ENCODE assay signal across 22 mouse cellular contexts in the genomic region with DNA sequence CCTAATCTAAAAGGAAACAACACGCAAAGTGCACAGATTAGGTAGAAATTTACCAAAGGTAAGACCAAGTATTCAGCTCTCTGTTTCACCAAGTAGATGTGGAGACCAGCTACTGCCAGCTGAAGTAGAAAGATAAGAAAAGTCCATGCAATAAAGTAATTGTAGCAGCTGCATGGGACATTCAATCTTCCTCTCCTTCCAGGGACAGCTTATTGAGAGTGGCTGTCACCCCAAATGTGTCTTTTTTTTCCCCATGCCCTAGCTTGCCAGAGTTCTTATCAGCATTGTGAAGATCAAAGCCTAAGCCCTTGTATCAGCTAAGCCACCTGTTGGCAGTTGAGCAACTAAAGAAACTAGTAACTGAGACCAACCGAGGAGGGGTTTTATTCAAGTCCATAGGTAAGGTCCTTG.
A peak's percentile ranks its signal among the peaks of the same experiment; 100 is the strongest.
DNase-seq lines count a peak whose midpoint lies in the region; ATAC-seq and TF ChIP-seq lines count a peak whose summit lies in the region.
"Had no signal": no experiment of that assay in that cellular context is flagged by ENCODE, and none has a peak within 500 bp of the region (broad histone marks: within the 10 kb centered on the region; RNA-seq: fewer than 3 reads in every experiment).

No protein-coding gene starts in this region.

- 41% methylated on average over 2 of the region's 2 CpGs for WGBS in intestine, embryonic 16.5 days
- 6% methylated on average over 2 of the region's 2 CpGs for WGBS in liver, embryonic 14.5 days (ENCODE audit: insufficient replicate concordance)
- WGBS in stomach, embryonic 15.5 days = 34% methylated on average over 2 of the region's 2 CpGs
- 70% methylated on average over 2 of the region's 2 CpGs for WGBS in forebrain, postnatal 0 days

- peak; percentile 76 for TF ChIP-seq EP300 in liver, embryonic 14.5 days (IDR thresholded peaks at IDR 0.05; ENCODE audit: low read depth)

- peak; percentile 96 for ATAC-seq in intestine, embryonic 16.5 days
- ATAC-seq in liver, embryonic 14.5 days (ENCODE audit: insufficient read depth) = peak; percentile 83
- peak; percentile 63 for ATAC-seq in stomach, embryonic 15.5 days (ENCODE audit: insufficient read depth, low FRiP score, low read depth)
- no peak for ATAC-seq in forebrain, postnatal 0 days

- H3K36me3 ChIP-seq in intestine, embryonic 16.5 days (ENCODE audit: control insufficient read depth, insufficient read depth, low read length) = no peaks in the 10 kb centered on the region
- no peaks in the 10 kb centered on the region for H3K36me3 ChIP-seq in liver, embryonic 14.5 days (replicated peaks; ENCODE audit: control insufficient read depth, insufficient read depth, low read depth)
- H3K36me3 ChIP-seq in stomach, embryonic 15.5 days = no peaks in the 10 kb centered on the region
- H3K36me3 ChIP-seq in forebrain, postnatal 0 days (ENCODE audit: insufficient read depth) = no peaks in the 10 kb centered on the region
- H3K36me3 ChIP-seq: forebrain, embryonic 12.5 days; limb, embryonic 13.5 days; lung, embryonic 15.5 days; midbrain, embryonic 12.5 days; neural tube, embryonic 12.5 days had no signal

- H3K4me3 ChIP-seq in intestine, embryonic 16.5 days (ENCODE audit: low read length) = no peak overlapping the region
- H3K4me3 ChIP-seq in liver, embryonic 14.5 days (ENCODE audit: insufficient read depth in 1 of 2, low read depth in 2 of 2, low read length in 2 of 2) = no peak overlapping the region
- H3K4me3 ChIP-seq in stomach, embryonic 15.5 days (replicated peaks) = no peak overlapping the region
- H3K4me3 ChIP-seq in forebrain, postnatal 0 days (ENCODE audit: low read depth, low read length) = no peak overlapping the region
- H3K4me3 ChIP-seq: forebrain, embryonic 12.5 days; limb, embryonic 13.5 days; lung, embryonic 15.5 days; midbrain, embryonic 12.5 days; neural tube, embryonic 12.5 days had no signal

- no peaks in the 10 kb centered on the region for H3K27me3 ChIP-seq in intestine, embryonic 16.5 days (replicated peaks; ENCODE audit: control insufficient read depth, insufficient read depth, low read length)
- no peaks in the 10 kb centered on the region for H3K27me3 ChIP-seq in liver, embryonic 14.5 days (ENCODE audit: control insufficient read depth, insufficient read depth, low read length)
- no peaks in the 10 kb centered on the region for H3K27me3 ChIP-seq in stomach, embryonic 15.5 days (replicated peaks)
- H3K27me3 ChIP-seq in forebrain, postnatal 0 days (ENCODE audit: insufficient read depth, low read length) = no peaks in the 10 kb centered on the region
- H3K27me3 ChIP-seq: CH12.LX; forebrain, embryonic 12.5 days; limb, embryonic 13.5 days; lung, embryonic 15.5 days; midbrain, embryonic 12.5 days; neural tube, embryonic 12.5 days had no signal

- no peaks in the 10 kb centered on the region for H3K4me1 ChIP-seq in intestine, embryonic 16.5 days (ENCODE audit: control insufficient read depth, insufficient read depth, low read length)
- H3K4me1 ChIP-seq in liver, embryonic 14.5 days (replicated peaks; ENCODE audit: control insufficient read depth in 2 of 2, insufficient read depth in 2 of 2, low read length in 1 of 2) = peaks cover 0 to 14% of the 10 kb centered on the region in 2 experiments; a peak in 3 of 4 replicates
- no peaks in the 10 kb centered on the region for H3K4me1 ChIP-seq in stomach, embryonic 15.5 days
- H3K4me1 ChIP-seq in forebrain, postnatal 0 days (ENCODE audit: insufficient read depth) = no peaks in the 10 kb centered on the region
- H3K4me1 ChIP-seq: forebrain, embryonic 12.5 days; limb, embryonic 13.5 days; lung, embryonic 15.5 days; midbrain, embryonic 12.5 days; neural tube, embryonic 12.5 days had no signal

- DNase-seq in c-Kit-positive CD71-negative TER-119-negative erythroid progenitor cells, embryonic 14.5 days (ENCODE audit: low read depth) = peak; percentile 8
- peak; percentile 14 to 34 (median 30) for DNase-seq in liver, embryonic 14.5 days (ENCODE audit: low read depth in 3 of 3, low spot score in 3 of 3)
- no peak for DNase-seq in forebrain, postnatal 0 days
- no peak for DNase-seq in adrenal gland, postnatal 25 days
- DNase-seq in heart, adult 9 months (ENCODE audit: low spot score in 2 of 2) = no peak
- DNase-seq in layer of hippocampus, postnatal 14 days (ENCODE audit: low spot score in 2 of 2) = no peak
- DNase-seq: adrenal gland, adult 8-10 months; cerebellum, adult 11-12 months; cerebellum, postnatal 25 days; gastrocnemius, postnatal 36 days; kidney, adult 9 months; kidney, postnatal 4 days; thymus, adult 2 months had no signal

- no peak for TF ChIP-seq CTCF in liver, embryonic 14.5 days (IDR thresholded peaks at IDR 0.05; ENCODE audit: low read depth)
- no peak for TF ChIP-seq CTCF in forebrain, postnatal 0 days (IDR thresholded peaks at IDR 0.05; ENCODE audit: low read depth)

- no peaks in the 10 kb centered on the region for H3K9me3 ChIP-seq in intestine, embryonic 16.5 days (ENCODE audit: control insufficient read depth, low read length)
- H3K9me3 ChIP-seq in liver, embryonic 14.5 days (ENCODE audit: control insufficient read depth, low read length) = no peaks in the 10 kb centered on the region
- no peaks in the 10 kb centered on the region for H3K9me3 ChIP-seq in stomach, embryonic 15.5 days
- H3K9me3 ChIP-seq in forebrain, postnatal 0 days (ENCODE audit: low read length) = no peaks in the 10 kb centered on the region
- H3K9me3 ChIP-seq: forebrain, embryonic 12.5 days; limb, embryonic 13.5 days; lung, embryonic 15.5 days; midbrain, embryonic 12.5 days; neural tube, embryonic 12.5 days had no signal

- 0 out of 2 replicates have a peak overlapping the region, but pooled peaks have one; percentile 1 for H3K27ac ChIP-seq in intestine, embryonic 16.5 days (ENCODE audit: low read length)
- no peak overlapping the region; the same call in 1 of the 2 replicates for H3K27ac ChIP-seq in liver, embryonic 14.5 days
- H3K27ac ChIP-seq in stomach, embryonic 15.5 days = no peak overlapping the region
- H3K27ac ChIP-seq in forebrain, postnatal 0 days (ENCODE audit: low read depth, low read length) = no peak overlapping the region
- H3K27ac ChIP-seq: forebrain, embryonic 12.5 days; limb, embryonic 13.5 days; lung, embryonic 15.5 days; macrophage; midbrain, embryonic 12.5 days; neural tube, embryonic 12.5 days had no signal

- H3K9ac ChIP-seq in intestine, embryonic 16.5 days (ENCODE audit: low read depth, low read length) = no peak overlapping the region
- no peak overlapping the region for H3K9ac ChIP-seq in liver, embryonic 14.5 days (replicated peaks)
- H3K9ac ChIP-seq in stomach, embryonic 15.5 days = no peak overlapping the region
- no peak overlapping the region for H3K9ac ChIP-seq in forebrain, postnatal 0 days
- H3K9ac ChIP-seq: forebrain, embryonic 12.5 days; limb, embryonic 13.5 days; lung, embryonic 15.5 days; midbrain, embryonic 12.5 days; neural tube, embryonic 12.5 days had no signal

- H3K4me2 ChIP-seq in intestine, embryonic 16.5 days (ENCODE audit: low read depth, low read length) = no peak overlapping the region
- peak overlapping the region; percentile 22; the same call in 1 of the 2 replicates for H3K4me2 ChIP-seq in liver, embryonic 14.5 days (ENCODE audit: low read depth)
- no peak overlapping the region for H3K4me2 ChIP-seq in stomach, embryonic 15.5 days
- H3K4me2 ChIP-seq in forebrain, postnatal 0 days (ENCODE audit: low read depth) = no peak overlapping the region
- H3K4me2 ChIP-seq: forebrain, embryonic 12.5 days; limb, embryonic 13.5 days; lung, embryonic 15.5 days; midbrain, embryonic 12.5 days; neural tube, embryonic 12.5 days had no signal

Comparison
In these comparisons a context has a peak if more than half of its experiments do, and no peak if none do; other contexts are left out.
1. DNase-seq: peak in c-Kit-positive CD71-negative TER-119-negative erythroid progenitor cells, embryonic 14.5 days (single experiment) and liver, embryonic 14.5 days (3 of 3); none in forebrain, postnatal 0 days (single experiment), adrenal gland, postnatal 25 days (single experiment), heart, adult 9 months (0 of 2) and layer of hippocampus, postnatal 14 days (0 of 2).